Mouse (Mus musculus) embryonic facial prominence, embryonic 13.5 days (tissue): ENCODE results near the gene Sumo3. TPM values are rescaled to one million over a fixed set of nuclear protein-coding genes. Genes with fewer than 3 reads are reported as not detected.

ENCODE experiments used
- ATAC-seq: fragments of 200-750 bp; cut with Nextera tagmentation; 2 replicates; pipeline ENCODE4 v1.8.0; 2017; ENCODE audit warnings: low read depth; ENCODE audit not compliant: insufficient number of reproducible peaks, insufficient read depth, low FRiP score, low TSS enrichment
- H3K27ac ChIP-seq: fragments of 300-500 bp; sonication (generic); 2 replicates; pipeline ENCODE4 v1.5.1; 2015; ENCODE audit warnings: moderate library complexity, mild to moderate bottlenecking, inconsistent platforms
- H3K27me3 ChIP-seq: fragments of 300-500 bp; sonication (generic); 2 replicates; pipeline ENCODE4 v1.6.1; 2015; ENCODE audit warnings: mild to moderate bottlenecking, inconsistent platforms
- H3K36me3 ChIP-seq: fragments of 300-500 bp; sonication (generic); 2 replicates; pipeline ENCODE4 v1.6.1; 2015; ENCODE audit warnings: mild to moderate bottlenecking, inconsistent platforms
- H3K4me1 ChIP-seq: fragments of 300-500 bp; sonication (generic); 2 replicates; pipeline ENCODE4 v1.6.1; 2015; ENCODE audit warnings: inconsistent platforms
- H3K4me2 ChIP-seq: fragments of 300-500 bp; sonication (generic); 2 replicates; pipeline ENCODE4 v1.6.1; 2015; ENCODE audit warnings: moderate library complexity, mild to moderate bottlenecking, inconsistent platforms
- H3K4me3 ChIP-seq: fragments of 300-500 bp; sonication (generic); 2 replicates; pipeline ENCODE4 v1.5.1; 2015; ENCODE audit warnings: mild to moderate bottlenecking, inconsistent platforms
- H3K9ac ChIP-seq: fragments of 300-500 bp; sonication (generic); 2 replicates; pipeline ENCODE4 v1.6.1; 2015; ENCODE audit warnings: mild to moderate bottlenecking, inconsistent platforms
- H3K9me3 ChIP-seq: fragments of 300-500 bp; sonication (generic); 2 replicates; pipeline ENCODE4 v1.6.1; 2016; ENCODE audit warnings: inconsistent platforms
- WGBS: fragments of 180-500 bp; shearing (Covaris S2); methylation state at CpG from one replicate; pipeline ENCODE4 v1.1.7; 2015; ENCODE audit warnings: mixed read lengths; 5-methylcytosine and 5-hydroxymethylcytosine counted together
- polyA plus RNA-seq: library from polyadenylated mRNA; unstranded; fragments of >200 nt; fragmentation: Nextera tagmentation; extraction: Ambion mirVana; gene quantifications from 2 replicates; pipeline ENCODE4 v1.2.1, GENCODE M21; 2015

Gene Sumo3
- polyA plus RNA-seq, 1 experiment from 2014 or later: 397 TPM

- H3K4me1 ChIP-seq: peaks cover 23% of the 10 kb centered on the region
- WGBS: 29% methylated on average over 2 of the region's 2 CpGs
- no peak for ATAC-seq
- H3K4me3 ChIP-seq: no peak overlapping the region
- no peak overlapping the region for H3K27ac ChIP-seq
- no peak overlapping the region for H3K4me2 ChIP-seq
- no peaks in the 10 kb centered on the region for H3K9me3 ChIP-seq
- peaks cover 13% of the 10 kb centered on the region for H3K36me3 ChIP-seq
- H3K9ac ChIP-seq: no peak overlapping the region
- no peaks in the 10 kb centered on the region for H3K27me3 ChIP-seq
These were observed 21.6 kb downstream of the Sumo3 start for GRCm38 (mm10) chr10:77627497-77627896.

- no peaks in the 10 kb centered on the region for H3K27me3 ChIP-seq
- peaks cover 28% of the 10 kb centered on the region for H3K36me3 ChIP-seq
- H3K4me1 ChIP-seq: peaks cover 9% of the 10 kb centered on the region
- H3K4me2 ChIP-seq: no peak overlapping the region
- H3K27ac ChIP-seq: no peak overlapping the region
- no peaks in the 10 kb centered on the region for H3K9me3 ChIP-seq
- no peak for ATAC-seq
- no peak overlapping the region for H3K4me3 ChIP-seq
- WGBS: 81% methylated on average over 3 of the region's 3 CpGs
- H3K9ac ChIP-seq: no peak overlapping the region
These were observed 23.3 kb downstream of the Sumo3 start for GRCm38 (mm10) chr10:77629163-77629562.

- H3K27me3 ChIP-seq: no peaks in the 10 kb centered on the region
- ATAC-seq: no peak
- H3K4me2 ChIP-seq: no peak overlapping the region
- H3K4me3 ChIP-seq: no peak overlapping the region
- H3K9me3 ChIP-seq: no peaks in the 10 kb centered on the region
- WGBS: 90% methylated on average over 1 of the region's 1 CpGs
- H3K36me3 ChIP-seq: peaks cover 34% of the 10 kb centered on the region
- no peak overlapping the region for H3K27ac ChIP-seq
- peaks cover 1% of the 10 kb centered on the region; the same call in 1 of the 2 replicates for H3K4me1 ChIP-seq
- H3K9ac ChIP-seq: no peak overlapping the region
These were observed 24.1 kb downstream of the Sumo3 start for GRCm38 (mm10) chr10:77629970-77630369.

- Histone ChIP-seq H3K27ac (no peak overlapping the region), H3K9me3 (no peaks in the 10 kb centered on the region), H3K4me1 (peaks cover 5% of the 10 kb centered on the region), H3K9ac (no peak overlapping the region), H3K27me3 (no peaks in the 10 kb centered on the region), H3K4me3 (no peak overlapping the region), H3K4me2 (no peak overlapping the region), H3K36me3 (peaks cover 70% of the 10 kb centered on the region)
- no peak for ATAC-seq
- WGBS: 81% methylated on average over 6 of the region's 6 CpGs
These were observed 28.1 kb downstream of the Sumo3 start for GRCm38 (mm10) chr10:77634016-77634415.

GRCm38 (mm10) chr10:77634452-77635231 lies 28.7 kb downstream of the Sumo3 start:
- no peak overlapping the region for H3K4me3 ChIP-seq
- H3K9me3 ChIP-seq: no peaks in the 10 kb centered on the region
- WGBS: 78% methylated on average over 13 of the region's 13 CpGs
- H3K27me3 ChIP-seq: no peaks in the 10 kb centered on the region
- ATAC-seq: no peak
- peaks cover 5% of the 10 kb centered on the region for H3K4me1 ChIP-seq
- peaks cover 72% of the 10 kb centered on the region for H3K36me3 ChIP-seq
- H3K9ac ChIP-seq: no peak overlapping the region
- H3K4me2 ChIP-seq: no peak overlapping the region
- H3K27ac ChIP-seq: no peak overlapping the region

GRCm38 (mm10) chr10:77636234-77636922 lies 30.5 kb downstream of the Sumo3 start:
- Histone ChIP-seq H3K4me1 (peaks cover 5% of the 10 kb centered on the region), H3K4me2 (no peak overlapping the region), H3K36me3 (peaks cover 79% of the 10 kb centered on the region), H3K4me3 (no peak overlapping the region), H3K27ac (no peak overlapping the region), H3K27me3 (no peaks in the 10 kb centered on the region), H3K9me3 (no peaks in the 10 kb centered on the region), H3K9ac (no peak overlapping the region)
- 87% methylated on average over 7 of the region's 7 CpGs for WGBS
- no peak for ATAC-seq

- Histone ChIP-seq H3K4me3 (no peak overlapping the region), H3K27ac (no peak overlapping the region), H3K9ac (no peak overlapping the region), H3K9me3 (no peaks in the 10 kb centered on the region), H3K27me3 (no peaks in the 10 kb centered on the region), H3K4me1 (peaks cover 5% of the 10 kb centered on the region), H3K4me2 (no peak overlapping the region), H3K36me3 (peaks cover 80% of the 10 kb centered on the region)
- 72% methylated on average over 6 of the region's 6 CpGs for WGBS
- no peak for ATAC-seq
These were observed 33.1 kb downstream of the Sumo3 start for GRCm38 (mm10) chr10:77638956-77639355.

- peaks cover 78% of the 10 kb centered on the region for H3K36me3 ChIP-seq
- H3K27ac ChIP-seq: no peak overlapping the region
- peaks cover 5% of the 10 kb centered on the region for H3K4me1 ChIP-seq
- ATAC-seq: no peak
- no peak overlapping the region for H3K9ac ChIP-seq
- no peak overlapping the region for H3K4me3 ChIP-seq
- WGBS: 86% methylated on average over 7 of the region's 7 CpGs
- no peaks in the 10 kb centered on the region for H3K9me3 ChIP-seq
- H3K4me2 ChIP-seq: no peak overlapping the region
- H3K27me3 ChIP-seq: no peaks in the 10 kb centered on the region
These were observed 37.3 kb downstream of the Sumo3 start for GRCm38 (mm10) chr10:77643160-77643559.

- 91% methylated on average over 5 of the region's 5 CpGs for WGBS
- Histone ChIP-seq H3K4me1 (peaks cover 11% of the 10 kb centered on the region; the same call in 1 of the 2 replicates), H3K27me3 (no peaks in the 10 kb centered on the region), H3K4me3 (no peak overlapping the region), H3K27ac (no peak overlapping the region), H3K4me2 (no peak overlapping the region), H3K36me3 (peaks cover 64% of the 10 kb centered on the region), H3K9ac (no peak overlapping the region), H3K9me3 (no peaks in the 10 kb centered on the region)
- no peak for ATAC-seq
These were observed 39.7 kb downstream of the Sumo3 start for GRCm38 (mm10) chr10:77645571-77645970.

- peaks cover 47% of the 10 kb centered on the region for H3K36me3 ChIP-seq
- no peaks in the 10 kb centered on the region for H3K27me3 ChIP-seq
- no peak overlapping the region for H3K4me3 ChIP-seq
- H3K9me3 ChIP-seq: no peaks in the 10 kb centered on the region
- H3K4me2 ChIP-seq: no peak overlapping the region
- H3K9ac ChIP-seq: no peak overlapping the region
- peaks cover 11% of the 10 kb centered on the region; the same call in 1 of the 2 replicates for H3K4me1 ChIP-seq
- ATAC-seq: no peak
- 79% methylated on average over 1 of the region's 1 CpGs for WGBS
- H3K27ac ChIP-seq: no peak overlapping the region
These were observed 41.6 kb downstream of the Sumo3 start for GRCm38 (mm10) chr10:77647461-77647860.

- Histone ChIP-seq H3K36me3 (peaks cover 44% of the 10 kb centered on the region), H3K9ac (no peak overlapping the region), H3K27ac (no peak overlapping the region), H3K4me2 (no peak overlapping the region), H3K4me1 (peaks cover 11% of the 10 kb centered on the region; the same call in 1 of the 2 replicates), H3K4me3 (no peak overlapping the region), H3K9me3 (no peaks in the 10 kb centered on the region), H3K27me3 (no peaks in the 10 kb centered on the region)
- no peak for ATAC-seq
- WGBS: 85% methylated on average over 8 of the region's 8 CpGs
These were observed 42.0 kb downstream of the Sumo3 start for GRCm38 (mm10) chr10:77647901-77648300.

- Histone ChIP-seq H3K9ac (no peak overlapping the region), H3K4me2 (no peak overlapping the region), H3K4me1 (peaks cover 11% of the 10 kb centered on the region; the same call in 1 of the 2 replicates), H3K27ac (no peak overlapping the region), H3K9me3 (no peaks in the 10 kb centered on the region), H3K36me3 (0 out of 2 replicates have a peak, but pooled peaks cover 3% of the 10 kb centered on the region), H3K27me3 (no peaks in the 10 kb centered on the region), H3K4me3 (no peak overlapping the region)
- 82% methylated on average over 9 of the region's 9 CpGs for WGBS
- ATAC-seq: no peak
These were observed 46.1 kb downstream of the Sumo3 start for GRCm38 (mm10) chr10:77652046-77652445.
